Mouse (Mus musculus): ENCODE data around the gene Exosc8.
"Not testable (repeated sequence)": the region's sequence is repeated elsewhere in the genome, so short reads cannot be mapped to it uniquely, and the experiment has no call there.

Exosc8 gene

GRCm38 (mm10) chr3:54735247-54736046 is at the start of gene Exosc8, which contains the start of gene Alg5:
Exosc8 (minus strand) TSS chr3:54735393.
Alg5 (plus strand) TSS chr3:54735539.
- peak; percentile 88 for ATAC-seq (ENCODE audit: insufficient number of reproducible peaks, low FRiP score, low TSS enrichment)

- no peak for ATAC-seq (ENCODE audit: insufficient number of reproducible peaks, low FRiP score, low TSS enrichment)
These were observed 40.9 kb upstream of the Exosc8 start for GRCm38 (mm10) chr3:54775989-54776631.

- ATAC-seq (ENCODE audit: insufficient number of reproducible peaks, low FRiP score, low TSS enrichment): no peak
These were observed 38.4 kb upstream of the Exosc8 start for GRCm38 (mm10) chr3:54773613-54774012.

- no peak for ATAC-seq (ENCODE audit: insufficient number of reproducible peaks, low FRiP score, low TSS enrichment)
These were observed 34.4 kb upstream of the Exosc8 start for GRCm38 (mm10) chr3:54769349-54770275.

- no peak for ATAC-seq (ENCODE audit: insufficient number of reproducible peaks, low FRiP score, low TSS enrichment)
These were observed 33.4 kb upstream of the Exosc8 start for GRCm38 (mm10) chr3:54768592-54768991.

GRCm38 (mm10) chr3:54766811-54767210 is 31.6 kb upstream of the Exosc8 start:
- no peak for ATAC-seq (ENCODE audit: insufficient number of reproducible peaks, low FRiP score, low TSS enrichment)

- no peak for ATAC-seq (ENCODE audit: insufficient number of reproducible peaks, low FRiP score, low TSS enrichment)
These were observed 30.8 kb upstream of the Exosc8 start for GRCm38 (mm10) chr3:54766034-54766433.

- ATAC-seq (ENCODE audit: insufficient number of reproducible peaks, low FRiP score, low TSS enrichment): not testable (repeated sequence)
These were observed 30.3 kb upstream of the Exosc8 start for GRCm38 (mm10) chr3:54765521-54765920.

GRCm38 (mm10) chr3:54764418-54764817 is 29.2 kb upstream of the Exosc8 start:
- peak; percentile 66 for ATAC-seq (ENCODE audit: insufficient number of reproducible peaks, low FRiP score, low TSS enrichment)

GRCm38 (mm10) chr3:54761258-54761657 is 26.1 kb upstream of the Exosc8 start:
- ATAC-seq (ENCODE audit: insufficient number of reproducible peaks, low FRiP score, low TSS enrichment): no peak

- ATAC-seq (ENCODE audit: insufficient number of reproducible peaks, low FRiP score, low TSS enrichment): no peak
These were observed 25.3 kb upstream of the Exosc8 start for GRCm38 (mm10) chr3:54760321-54761115.

- no peak for ATAC-seq (ENCODE audit: insufficient number of reproducible peaks, low FRiP score, low TSS enrichment)
These were observed 24.0 kb upstream of the Exosc8 start for GRCm38 (mm10) chr3:54759211-54759610.

- ATAC-seq (ENCODE audit: insufficient number of reproducible peaks, low FRiP score, low TSS enrichment): no peak
These were observed 22.3 kb upstream of the Exosc8 start for GRCm38 (mm10) chr3:54757446-54757845.

- ATAC-seq (ENCODE audit: insufficient number of reproducible peaks, low FRiP score, low TSS enrichment): peak; percentile 36; the same call in 1 of the 2 replicates
These were observed 20.9 kb upstream of the Exosc8 start for GRCm38 (mm10) chr3:54756058-54756457.

GRCm38 (mm10) chr3:54755145-54756041 is 20.2 kb upstream of the Exosc8 start, which contains the start of gene Smad9:
Smad9 (plus strand) TSS chr3:54755582.
- ATAC-seq (ENCODE audit: insufficient number of reproducible peaks, low FRiP score, low TSS enrichment): peak; percentile 78

GRCm38 (mm10) chr3:54753411-54753810 is 18.2 kb upstream of the Exosc8 start:
- ATAC-seq (ENCODE audit: insufficient number of reproducible peaks, low FRiP score, low TSS enrichment): no peak

- 0 out of 2 replicates have a peak, but pooled peaks have one; percentile 9 for ATAC-seq (ENCODE audit: insufficient number of reproducible peaks, low FRiP score, low TSS enrichment)
These were observed 10.6 kb upstream of the Exosc8 start for GRCm38 (mm10) chr3:54745799-54746198.

GRCm38 (mm10) chr3:54741965-54742364 is 6.8 kb upstream of the Exosc8 start:
- no peak for ATAC-seq (ENCODE audit: insufficient number of reproducible peaks, low FRiP score, low TSS enrichment)

GRCm38 (mm10) chr3:54737317-54737716 is 2.1 kb upstream of the Exosc8 start:
- no peak for ATAC-seq (ENCODE audit: insufficient number of reproducible peaks, low FRiP score, low TSS enrichment)

All from cerebellum, adult (tissue).